Mouse (Mus musculus): Measurements from ENCODE around the gene Ankmy1. TPM values are rescaled to one million over a fixed set of nuclear protein-coding genes. Genes with fewer than 3 reads are reported as not detected.
A peak's percentile ranks its signal among the peaks of the same experiment; 100 is the strongest.

Ankmy1 gene
- polyA plus RNA-seq, 1 experiment from 2014 or later: 0.20 TPM

GRCm38 (mm10) chr1:92912286-92912685, 9.6 kb upstream of the Ankmy1 start:
- no peaks in the 10 kb centered on the region for H3K9me3 ChIP-seq (ENCODE audit: low read depth, low read length)
- no peak overlapping the region for H3K27ac ChIP-seq (ENCODE audit: low read depth)
- 73% methylated on average over 1 of the region's 1 CpGs for WGBS
- H3K4me2 ChIP-seq: peak overlapping the region; percentile 92
- H3K36me3 ChIP-seq (ENCODE audit: insufficient read depth): peaks cover 24% of the 10 kb centered on the region
- DNase-seq (peak; percentile 25), ATAC-seq (ENCODE audit: insufficient read depth) (no peak)
- peak; percentile 49 for TF ChIP-seq CTCF (IDR thresholded peaks at IDR 0.05; ENCODE audit: low read depth)
- H3K4me3 ChIP-seq (ENCODE audit: low read depth, low read length): peak overlapping the region; percentile 72
- no peaks in the 10 kb centered on the region for H3K27me3 ChIP-seq (ENCODE audit: insufficient read depth, low read length)
- peak overlapping the region; percentile 14; the same call in 1 of the 2 replicates for H3K9ac ChIP-seq
- H3K4me1 ChIP-seq (ENCODE audit: insufficient read depth): peaks cover 16% of the 10 kb centered on the region; the same call in 1 of the 2 replicates

- Histone ChIP-seq H3K27ac (ENCODE audit: low read depth) (no peak overlapping the region), H3K36me3 (ENCODE audit: insufficient read depth) (peaks cover 18% of the 10 kb centered on the region), H3K4me3 (ENCODE audit: low read depth, low read length) (peak overlapping the region; percentile 72), H3K9ac (peak overlapping the region; percentile 86), H3K27me3 (ENCODE audit: insufficient read depth, low read length) (no peaks in the 10 kb centered on the region), H3K9me3 (ENCODE audit: low read depth, low read length) (no peaks in the 10 kb centered on the region), H3K4me2 (peak overlapping the region; percentile 92), H3K4me1 (ENCODE audit: insufficient read depth) (peaks cover 16% of the 10 kb centered on the region; the same call in 1 of the 2 replicates)
- ATAC-seq (ENCODE audit: insufficient read depth) (no peak), DNase-seq (no peak)
- no peak for TF ChIP-seq CTCF (IDR thresholded peaks at IDR 0.05; ENCODE audit: low read depth)
- WGBS: 41% methylated on average over 8 of the region's 8 CpGs
These were observed 9.0 kb upstream of the Ankmy1 start for GRCm38 (mm10) chr1:92911721-92912138.

- Histone ChIP-seq H3K27me3 (ENCODE audit: insufficient read depth, low read length) (no peaks in the 10 kb centered on the region), H3K4me2 (peak overlapping the region; percentile 92), H3K9me3 (ENCODE audit: low read depth, low read length) (no peaks in the 10 kb centered on the region), H3K4me3 (ENCODE audit: low read depth, low read length) (peak overlapping the region; percentile 72), H3K36me3 (ENCODE audit: insufficient read depth) (peaks cover 12% of the 10 kb centered on the region), H3K27ac (ENCODE audit: low read depth) (peak overlapping the region; percentile 79), H3K4me1 (ENCODE audit: insufficient read depth) (peaks cover 16% of the 10 kb centered on the region; the same call in 1 of the 2 replicates), H3K9ac (peak overlapping the region; percentile 86)
- WGBS: 1% methylated on average over 60 of the region's 85 CpGs
- DNase-seq (peak; percentile 75), ATAC-seq (ENCODE audit: insufficient read depth) (peak; percentile 29)
- no peak for TF ChIP-seq CTCF (IDR thresholded peaks at IDR 0.05; ENCODE audit: low read depth)
These were observed 8.4 kb upstream of the Ankmy1 start for GRCm38 (mm10) chr1:92910925-92911720.

- peaks cover 16% of the 10 kb centered on the region; the same call in 1 of the 2 replicates for H3K4me1 ChIP-seq (ENCODE audit: insufficient read depth)
- peak; percentile 42 for TF ChIP-seq CTCF (IDR thresholded peaks at IDR 0.05; ENCODE audit: low read depth)
- peak within 1 kb of the TSS; percentile 86 for H3K9ac ChIP-seq
- no peaks in the 10 kb centered on the region for H3K9me3 ChIP-seq (ENCODE audit: low read depth, low read length)
- DNase-seq (peak; percentile 85), ATAC-seq (ENCODE audit: insufficient read depth) (peak; percentile 67)
- WGBS: under 1% methylated on average over 47 of the region's 57 CpGs
- H3K4me2 ChIP-seq: peak within 1 kb of the TSS; percentile 92
- H3K27me3 ChIP-seq (ENCODE audit: insufficient read depth, low read length): no peaks in the 10 kb centered on the region
- H3K36me3 ChIP-seq (ENCODE audit: insufficient read depth): peaks cover 5% of the 10 kb centered on the region; the same call in 1 of the 2 replicates
- peak within 1 kb of the TSS; percentile 72 for H3K4me3 ChIP-seq (ENCODE audit: low read depth, low read length)
- H3K27ac ChIP-seq (ENCODE audit: low read depth): peak within 1 kb of the TSS; percentile 79
These were observed 7.7 kb upstream of the Ankmy1 start, which contains the start of gene Rnpepl1 for GRCm38 (mm10) chr1:92910239-92910885. Rnpepl1 (plus strand) TSS chr1:92910783.

- 63% methylated on average over 4 of the region's 4 CpGs for WGBS
- DNase-seq (peak; percentile 49), ATAC-seq (ENCODE audit: insufficient read depth) (no peak)
- Histone ChIP-seq H3K36me3 (ENCODE audit: insufficient read depth) (peaks cover 3% of the 10 kb centered on the region; the same call in 1 of the 2 replicates), H3K27ac (ENCODE audit: low read depth) (no peak overlapping the region), H3K9ac (no peak overlapping the region), H3K4me1 (ENCODE audit: insufficient read depth) (peaks cover 16% of the 10 kb centered on the region; the same call in 1 of the 2 replicates), H3K27me3 (ENCODE audit: insufficient read depth, low read length) (no peaks in the 10 kb centered on the region), H3K4me3 (ENCODE audit: low read depth, low read length) (no peak overlapping the region), H3K9me3 (ENCODE audit: low read depth, low read length) (no peaks in the 10 kb centered on the region), H3K4me2 (no peak overlapping the region)
- TF ChIP-seq CTCF (IDR thresholded peaks at IDR 0.05; ENCODE audit: low read depth): peak; percentile 47
These were observed 6.4 kb upstream of the Ankmy1 start for GRCm38 (mm10) chr1:92909068-92909467.

GRCm38 (mm10) chr1:92908664-92909063, 6.0 kb upstream of the Ankmy1 start:
- DNase-seq: no peak
- ATAC-seq (ENCODE audit: insufficient read depth): no peak
- no peaks in the 10 kb centered on the region for H3K9me3 ChIP-seq (ENCODE audit: low read depth, low read length)
- 94% methylated on average over 3 of the region's 3 CpGs for WGBS
- no peaks in the 10 kb centered on the region for H3K27me3 ChIP-seq (ENCODE audit: insufficient read depth, low read length)
- peaks cover 16% of the 10 kb centered on the region; the same call in 1 of the 2 replicates for H3K4me1 ChIP-seq (ENCODE audit: insufficient read depth)
- H3K9ac ChIP-seq: no peak overlapping the region
- no peak overlapping the region for H3K4me3 ChIP-seq (ENCODE audit: low read depth, low read length)
- no peak overlapping the region for H3K4me2 ChIP-seq
- no peak for TF ChIP-seq CTCF (IDR thresholded peaks at IDR 0.05; ENCODE audit: low read depth)
- H3K27ac ChIP-seq (ENCODE audit: low read depth): no peak overlapping the region
- H3K36me3 ChIP-seq (ENCODE audit: insufficient read depth): no peaks in the 10 kb centered on the region

Data from lung, embryonic 14.5 days (tissue).